Mouse (Mus musculus) olfactory bulb, adult 2 months (tissue): ENCODE data around the gene Slco4a1.

ENCODE experiments used
- CTCF ChIP-seq: fragments of 200-500 bp; IDR thresholded peaks from 2 replicates; pipeline ENCODE4 v1.5.1; 2012; ENCODE audit warnings: low read depth, mild to moderate bottlenecking, low read length, moderate library complexity; ENCODE audit not compliant: insufficient read depth
- POLR2A ChIP-seq: fragments of 200-500 bp; IDR thresholded peaks from 2 replicates; pipeline ENCODE4 v1.6.1; 2012; ENCODE audit warnings: mild to moderate bottlenecking, low read depth, low read length, moderate library complexity; ENCODE audit not compliant: insufficient read depth

DNA sequence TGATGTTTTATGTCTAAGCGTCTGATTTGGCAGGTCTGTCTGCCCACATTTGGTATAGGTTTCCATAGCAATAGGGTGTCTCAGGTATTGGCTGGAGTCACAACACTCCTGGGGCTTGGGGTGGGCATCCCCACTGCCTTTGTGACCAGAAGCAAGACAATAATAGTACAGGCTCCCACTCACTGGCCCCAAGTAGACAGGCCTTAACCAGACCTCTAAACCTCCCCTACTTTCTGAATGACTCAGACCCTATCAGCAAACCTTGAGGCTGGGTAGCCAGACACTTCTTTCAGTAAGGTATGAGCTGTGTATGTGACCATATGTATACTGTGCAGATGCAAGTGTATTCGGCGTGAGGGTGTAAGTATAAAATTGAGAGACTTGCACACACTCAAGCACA is 18.8 kb downstream of the Slco4a1 start:
- TF ChIP-seq POLR2A = no peak
- no peak for TF ChIP-seq CTCF
